Mouse (Mus musculus) E14TG2a.4 (cell line): Measurements from ENCODE around the gene E330034G19Rik.
A peak's percentile ranks its signal among the peaks of the same experiment; 100 is the strongest.

Experiments
- H3K27me3 ChIP-seq: 2 replicates; pipeline ENCODE4 v1.6.1; 2014; ENCODE audit warnings: low read length, control low read depth; ENCODE audit not compliant: insufficient read depth
- H3K36me3 ChIP-seq: 2 replicates; pipeline ENCODE4 v1.6.1; 2014; ENCODE audit warnings: low read length, control low read depth; ENCODE audit not compliant: insufficient read depth
- H3K4me1 ChIP-seq: replicated peaks from 2 replicates; pipeline ENCODE4 v1.6.1; 2014; ENCODE audit warnings: low read depth, low read length, control low read depth
- H3K4me3 ChIP-seq: replicated peaks from 2 replicates; pipeline ENCODE4 v1.5.1; 2014; ENCODE audit warnings: mild to moderate bottlenecking, low read length
- H3K9me3 ChIP-seq: 2 replicates; pipeline ENCODE4 v1.6.1; 2014; ENCODE audit warnings: low read length, control low read depth
- CTCF ChIP-seq: conservative IDR thresholded peaks from 2 replicates; pipeline ENCODE4 v1.5.1; 2014; ENCODE audit warnings: low read length
- NANOG ChIP-seq: IDR thresholded peaks from 2 replicates; pipeline ENCODE4 v1.6.1; 2014; ENCODE audit warnings: borderline replicate concordance, low read length, mixed read lengths
- POU5F1 ChIP-seq: IDR thresholded peaks from 2 replicates; pipeline ENCODE4 v1.6.1; 2014; ENCODE audit warnings: low read length, borderline replicate concordance

E330034G19Rik gene

GRCm38 (mm10) chr14:24262382-24262781, 30.6 kb upstream of the E330034G19Rik start:
- no peak overlapping the region for H3K4me3 ChIP-seq
- H3K4me1 ChIP-seq: peaks cover 15% of the 10 kb centered on the region
- H3K36me3 ChIP-seq: no peaks in the 10 kb centered on the region
- H3K9me3 ChIP-seq: no peaks in the 10 kb centered on the region
- no peak for TF ChIP-seq NANOG
- TF ChIP-seq POU5F1: no peak
- TF ChIP-seq CTCF: no peak
- H3K27me3 ChIP-seq: no peaks in the 10 kb centered on the region

- H3K9me3 ChIP-seq: no peaks in the 10 kb centered on the region
- no peaks in the 10 kb centered on the region for H3K36me3 ChIP-seq
- peaks cover 11% of the 10 kb centered on the region for H3K4me1 ChIP-seq
- no peaks in the 10 kb centered on the region for H3K27me3 ChIP-seq
- H3K4me3 ChIP-seq: no peak overlapping the region
- TF ChIP-seq POU5F1: no peak
- no peak for TF ChIP-seq CTCF
- TF ChIP-seq NANOG: no peak
Observed at GRCm38 (mm10) chr14:24262915-24263314, 30.1 kb upstream of the E330034G19Rik start.

GRCm38 (mm10) chr14:24269571-24269970, 23.4 kb upstream of the E330034G19Rik start:
- Histone ChIP-seq H3K4me1 (peaks cover 16% of the 10 kb centered on the region), H3K27me3 (no peaks in the 10 kb centered on the region), H3K9me3 (0 out of 2 replicates have a peak, but pooled peaks cover 4% of the 10 kb centered on the region), H3K4me3 (no peak overlapping the region), H3K36me3 (no peaks in the 10 kb centered on the region)
- TF ChIP-seq POU5F1: no peak
- TF ChIP-seq NANOG: no peak
- no peak for TF ChIP-seq CTCF

- no peak overlapping the region for H3K4me3 ChIP-seq
- no peaks in the 10 kb centered on the region for H3K36me3 ChIP-seq
- no peaks in the 10 kb centered on the region for H3K27me3 ChIP-seq
- peaks cover 16% of the 10 kb centered on the region for H3K4me1 ChIP-seq
- TF ChIP-seq POU5F1 (no peak), CTCF (peak; percentile 74)
- H3K9me3 ChIP-seq: peaks cover 9% of the 10 kb centered on the region; the same call in 1 of the 2 replicates
Observed at GRCm38 (mm10) chr14:24273575-24273974, 19.4 kb upstream of the E330034G19Rik start.

- Histone ChIP-seq H3K4me3 (no peak overlapping the region), H3K4me1 (peaks cover 3% of the 10 kb centered on the region), H3K27me3 (no peaks in the 10 kb centered on the region), H3K36me3 (no peaks in the 10 kb centered on the region), H3K9me3 (peaks cover 15% of the 10 kb centered on the region; the same call in 1 of the 2 replicates)
- TF ChIP-seq NANOG (no peak), POU5F1 (no peak), CTCF (peak; percentile 13; the same call in 1 of the 2 replicates)
Observed at GRCm38 (mm10) chr14:24275534-24275933, 17.5 kb upstream of the E330034G19Rik start.

- no peaks in the 10 kb centered on the region for H3K4me1 ChIP-seq
- no peak overlapping the region for H3K4me3 ChIP-seq
- peaks cover 11% of the 10 kb centered on the region; the same call in 1 of the 2 replicates for H3K9me3 ChIP-seq
- H3K27me3 ChIP-seq: peaks cover 3% of the 10 kb centered on the region; the same call in 1 of the 2 replicates
- TF ChIP-seq CTCF: no peak
- TF ChIP-seq POU5F1: no peak
- TF ChIP-seq NANOG: no peak
- no peaks in the 10 kb centered on the region for H3K36me3 ChIP-seq
Observed at GRCm38 (mm10) chr14:24281278-24281677, 11.7 kb upstream of the E330034G19Rik start.

- H3K4me3 ChIP-seq: no peak overlapping the region
- H3K4me1 ChIP-seq: no peaks in the 10 kb centered on the region
- peaks cover 11% of the 10 kb centered on the region; the same call in 1 of the 2 replicates for H3K9me3 ChIP-seq
- TF ChIP-seq CTCF (no peak), NANOG (no peak), POU5F1 (no peak)
- peaks cover 3% of the 10 kb centered on the region; the same call in 1 of the 2 replicates for H3K27me3 ChIP-seq
- H3K36me3 ChIP-seq: no peaks in the 10 kb centered on the region
Observed at GRCm38 (mm10) chr14:24282276-24282675, 10.7 kb upstream of the E330034G19Rik start.

- Histone ChIP-seq H3K36me3 (no peaks in the 10 kb centered on the region), H3K9me3 (no peaks in the 10 kb centered on the region), H3K4me3 (no peak overlapping the region), H3K27me3 (peaks cover 3% of the 10 kb centered on the region; the same call in 1 of the 2 replicates), H3K4me1 (no peaks in the 10 kb centered on the region)
- TF ChIP-seq CTCF (no peak), POU5F1 (no peak), NANOG (no peak)
Observed at GRCm38 (mm10) chr14:24286136-24286535, 6.9 kb upstream of the E330034G19Rik start.

GRCm38 (mm10) chr14:24290726-24291125, 2.3 kb upstream of the E330034G19Rik start:
- TF ChIP-seq POU5F1 (no peak), CTCF (no peak), NANOG (no peak)
- H3K36me3 ChIP-seq: no peaks in the 10 kb centered on the region
- H3K4me3 ChIP-seq: no peak overlapping the region
- H3K27me3 ChIP-seq: peaks cover 3% of the 10 kb centered on the region; the same call in 1 of the 2 replicates
- H3K9me3 ChIP-seq: peaks cover 4% of the 10 kb centered on the region; the same call in 1 of the 2 replicates
- H3K4me1 ChIP-seq: no peaks in the 10 kb centered on the region
